Comparison of ENCODE assay signal across 8 mouse cellular contexts in genomic region chr19:10688537-10689352, GRCm38 (mm10). TPM values are rescaled to one million over a fixed set of nuclear protein-coding genes. Genes with fewer than 3 reads are reported as not detected.
DNase-seq lines count a peak whose midpoint lies in the region; ATAC-seq and TF ChIP-seq lines count a peak whose summit lies in the region.

Vps37c (plus strand) TSS chr19:10688735.

- H3K9ac ChIP-seq in heart, embryonic 12.5 days: peak within 1 kb of the TSS; percentile 84
- peak within 1 kb of the TSS; percentile 78 for H3K9ac ChIP-seq in kidney, postnatal 0 days (ENCODE audit: low read depth, low read length)
- H3K9ac ChIP-seq in liver, embryonic 11.5 days (ENCODE audit: low read depth, low read length): peak within 1 kb of the TSS; percentile 89
- H3K9ac ChIP-seq in stomach, embryonic 14.5 days (replicated peaks; ENCODE audit: low read depth, low read length): peak within 1 kb of the TSS; percentile 77

- peak; percentile 93 for ATAC-seq in heart, embryonic 12.5 days (ENCODE audit: insufficient number of reproducible peaks, low FRiP score)
- ATAC-seq in kidney, postnatal 0 days (replicated peaks; ENCODE audit: low FRiP score, low read depth): peak; percentile 93
- peak; percentile 88 for ATAC-seq in liver, embryonic 11.5 days (replicated peaks; ENCODE audit: low FRiP score)
- ATAC-seq in stomach, embryonic 14.5 days (ENCODE audit: insufficient number of reproducible peaks, insufficient read depth, low FRiP score, low read depth): peak; percentile 88

- H3K79me2 ChIP-seq in C2C12 (ENCODE audit: control insufficient read depth, insufficient read depth): peaks cover 47% of the 10 kb centered on the region

- peak within 1 kb of the TSS; percentile 83 for H3ac ChIP-seq in C2C12 (ENCODE audit: control insufficient read depth, insufficient read length, low read depth)

- peaks cover 30% of the 10 kb centered on the region for H3K79me3 ChIP-seq in C2C12 (ENCODE audit: low read depth)

- peak within 1 kb of the TSS; percentile 79 for H3K4me2 ChIP-seq in heart, embryonic 12.5 days
- peak within 1 kb of the TSS; percentile 59 for H3K4me2 ChIP-seq in kidney, postnatal 0 days (ENCODE audit: low read length)
- peak within 1 kb of the TSS; percentile 86 for H3K4me2 ChIP-seq in liver, embryonic 11.5 days
- H3K4me2 ChIP-seq in stomach, embryonic 14.5 days (replicated peaks; ENCODE audit: low read depth, low read length): peak within 1 kb of the TSS; percentile 78

- TF ChIP-seq CTCF in C2C12 (IDR thresholded peaks at IDR 0.05; ENCODE audit: control insufficient read depth, insufficient read depth, insufficient read length): no peak
- TF ChIP-seq CTCF in brain, embryonic 14.5 days (IDR thresholded peaks at IDR 0.05; ENCODE audit: borderline replicate concordance, extremely low read depth, insufficient read depth, insufficient read length): no peak
- no peak for TF ChIP-seq CTCF in kidney, postnatal 0 days (IDR thresholded peaks at IDR 0.05; ENCODE audit: low read depth)

- DNase-seq in brain, embryonic 14.5 days (ENCODE audit: low read depth): peak; percentile 96
- DNase-seq in kidney, postnatal 0 days (ENCODE audit: low spot score): peak; percentile 89
- peak; percentile 97 for DNase-seq in liver, embryonic 11.5 days (ENCODE audit: low spot score)
- peak; percentile 94 for DNase-seq in naive thymus-derived CD4-positive, alpha-beta T cell, adult 2 months (ENCODE audit: low read depth)

- peak within 1 kb of the TSS; percentile 52 for H3K4me3 ChIP-seq in C2C12 (ENCODE audit: insufficient read depth, poor library complexity, severe bottlenecking)
- H3K4me3 ChIP-seq in erythroblast, embryonic 14.5 days (replicated peaks): peak within 1 kb of the TSS; percentile 82
- peak within 1 kb of the TSS; percentile 75 for H3K4me3 ChIP-seq in heart, embryonic 12.5 days
- H3K4me3 ChIP-seq in kidney, postnatal 0 days (replicated peaks; ENCODE audit: low read depth, low read length): peak within 1 kb of the TSS; percentile 64
- H3K4me3 ChIP-seq in liver, embryonic 11.5 days (ENCODE audit: low read depth, low read length): peak within 1 kb of the TSS; percentile 81
- H3K4me3 ChIP-seq in stomach, embryonic 14.5 days (ENCODE audit: low read depth, low read length): peak within 1 kb of the TSS; percentile 76

- H3K4me1 ChIP-seq in erythroblast, embryonic 14.5 days (ENCODE audit: control insufficient read depth): peaks cover 70% of the 10 kb centered on the region
- peaks cover 37% of the 10 kb centered on the region for H3K4me1 ChIP-seq in heart, embryonic 12.5 days (replicated peaks)
- H3K4me1 ChIP-seq in kidney, postnatal 0 days (replicated peaks; ENCODE audit: insufficient read depth, low read length): peaks cover 21% of the 10 kb centered on the region
- H3K4me1 ChIP-seq in liver, embryonic 11.5 days (replicated peaks; ENCODE audit: control insufficient read depth, insufficient read depth, low read length): peaks cover 44% of the 10 kb centered on the region
- H3K4me1 ChIP-seq in stomach, embryonic 14.5 days (ENCODE audit: control insufficient read depth, insufficient read depth, low read length): peaks cover 16% of the 10 kb centered on the region

- H3K27me3 ChIP-seq in C2C12 (ENCODE audit: control insufficient read depth, insufficient read depth, insufficient read length): no peaks in the 10 kb centered on the region
- H3K27me3 ChIP-seq in erythroblast, embryonic 14.5 days (ENCODE audit: control insufficient read depth): peaks cover 8% of the 10 kb centered on the region; the same call in 1 of the 2 replicates
- H3K27me3 ChIP-seq in heart, embryonic 12.5 days (replicated peaks): no peaks in the 10 kb centered on the region
- no peaks in the 10 kb centered on the region for H3K27me3 ChIP-seq in kidney, postnatal 0 days (ENCODE audit: insufficient read depth, low read length)
- no peaks in the 10 kb centered on the region for H3K27me3 ChIP-seq in liver, embryonic 11.5 days (replicated peaks; ENCODE audit: control insufficient read depth, insufficient read depth, low read length)
- no peaks in the 10 kb centered on the region for H3K27me3 ChIP-seq in stomach, embryonic 14.5 days (ENCODE audit: control insufficient read depth, insufficient read depth, low read length)

- H3K36me3 ChIP-seq in C2C12 (ENCODE audit: control insufficient read depth, insufficient read depth): peaks cover 14% of the 10 kb centered on the region
- H3K36me3 ChIP-seq in erythroblast, embryonic 14.5 days (ENCODE audit: control insufficient read depth): peaks cover 20% of the 10 kb centered on the region
- H3K36me3 ChIP-seq in heart, embryonic 12.5 days: no peaks in the 10 kb centered on the region
- no peaks in the 10 kb centered on the region for H3K36me3 ChIP-seq in kidney, postnatal 0 days (ENCODE audit: insufficient read depth, low read length)
- no peaks in the 10 kb centered on the region for H3K36me3 ChIP-seq in liver, embryonic 11.5 days (ENCODE audit: control insufficient read depth, insufficient read depth, low read length)
- no peaks in the 10 kb centered on the region for H3K36me3 ChIP-seq in stomach, embryonic 14.5 days (ENCODE audit: control insufficient read depth, insufficient read depth, low read length)

- TF ChIP-seq POLR2A in brain, embryonic 14.5 days (IDR thresholded peaks at IDR 0.05; ENCODE audit: borderline replicate concordance, extremely low read depth, insufficient read depth, insufficient read length, poor library complexity, severe bottlenecking): peak; percentile 80

- H3K9me3 ChIP-seq in erythroblast, embryonic 14.5 days (ENCODE audit: control insufficient read depth, low read length): no peaks in the 10 kb centered on the region
- no peaks in the 10 kb centered on the region for H3K9me3 ChIP-seq in heart, embryonic 12.5 days (replicated peaks)
- no peaks in the 10 kb centered on the region for H3K9me3 ChIP-seq in kidney, postnatal 0 days (replicated peaks; ENCODE audit: low read length)
- H3K9me3 ChIP-seq in liver, embryonic 11.5 days (ENCODE audit: control insufficient read depth, low read length): no peaks in the 10 kb centered on the region
- H3K9me3 ChIP-seq in stomach, embryonic 14.5 days (ENCODE audit: control insufficient read depth, low read depth, low read length): no peaks in the 10 kb centered on the region

- under 1% methylated on average over 72 of the region's 74 CpGs for WGBS in heart, embryonic 12.5 days
- under 1% methylated on average over 64 of the region's 74 CpGs for WGBS in kidney, postnatal 0 days
- under 1% methylated on average over 74 of the region's 74 CpGs for WGBS in liver, embryonic 11.5 days
- WGBS in stomach, embryonic 14.5 days: under 1% methylated on average over 72 of the region's 74 CpGs

- H3K27ac ChIP-seq in heart, embryonic 12.5 days (ENCODE audit: poor library complexity, severe bottlenecking): peak within 1 kb of the TSS; percentile 95
- H3K27ac ChIP-seq in kidney, postnatal 0 days: peak within 1 kb of the TSS; percentile 92
- peak within 1 kb of the TSS; percentile 95 for H3K27ac ChIP-seq in liver, embryonic 11.5 days (ENCODE audit: low read depth, low read length)
- H3K27ac ChIP-seq in stomach, embryonic 14.5 days (ENCODE audit: low read length): peak within 1 kb of the TSS; percentile 97

TF ChIP-seq in C2C12, 6 proteins besides CTCF, POLR2A, EP300 and RAD21:
- peak; percentile 75 for TF ChIP-seq USF1 (IDR thresholded peaks at IDR 0.05; ENCODE audit: low read depth)
- no peak for TF ChIP-seq CEBPB (IDR thresholded peaks at IDR 0.05; ENCODE audit: low read depth)

RNA-seq across cellular contexts. Expression of gene Vps37c, which starts in this region (rescaled TPM):
- polyA plus RNA-seq in C2C12 (2012; fragmentation: generic; extraction: Trizol): 21.9 TPM
- polyA plus RNA-seq in brain, embryonic 14.5 days (2012; rRNA removed): 28.5 and 29.0 TPM in 2 replicates
- 2.4 and 3.2 TPM in 2 replicates for polyA plus RNA-seq in erythroblast, embryonic 14.5 days (2012)
- 29.0 and 31.2 TPM in 2 replicates for polyA plus RNA-seq in heart, embryonic 12.5 days (2016; fragmentation: Nextera tagmentation; extraction: Ambion mirVana)
- 32.1 and 35.5 TPM in 2 replicates for polyA plus RNA-seq in kidney, postnatal 0 days (2015; fragmentation: Nextera tagmentation; extraction: Ambion mirVana)
- polyA plus RNA-seq in liver, embryonic 11.5 days (2014; fragmentation: Nextera tagmentation; extraction: Ambion mirVana): 23.2 TPM in 2 replicates
- polyA plus RNA-seq in stomach, embryonic 14.5 days (2014; fragmentation: Nextera tagmentation; extraction: Ambion mirVana): 37.5 and 40.4 TPM in 2 replicates

Comparison
In these comparisons a context has a peak if more than half of its experiments do, and no peak if none do; other contexts are left out.
1. Peak in every context shown above with its lines: DNase-seq, ATAC-seq, H3K4me3 ChIP-seq and H3K27ac ChIP-seq.